Mouse (Mus musculus) neutrophil, adult 59 days (primary cell): ENCODE data around the gene Dnaic2. TPM values are rescaled to one million over a fixed set of nuclear protein-coding genes. Genes with fewer than 3 reads are reported as not detected.

Experiments used
- total RNA-seq, 2 experiments: library from RNA; stranded (reverse); gene quantifications; 1 replicate in 1 of 2; 2 replicates in 1 of 2; pipeline ENCODE4 v1.2.4; 2023

The Dnaic2 gene
- total RNA-seq, result not detected

GRCm38 (mm10) chr11:114726965-114727825 lies at the start of gene Dnaic2:
Gene Dnaic2 (plus strand): TSS chr11:114727408.

GRCm38 (mm10) chr11:114764820-114765818 lies 37.9 kb downstream of the Dnaic2 start, which contains the start of gene Kif19a:
Gene Kif19a (plus strand): TSS chr11:114765388.

DNA sequence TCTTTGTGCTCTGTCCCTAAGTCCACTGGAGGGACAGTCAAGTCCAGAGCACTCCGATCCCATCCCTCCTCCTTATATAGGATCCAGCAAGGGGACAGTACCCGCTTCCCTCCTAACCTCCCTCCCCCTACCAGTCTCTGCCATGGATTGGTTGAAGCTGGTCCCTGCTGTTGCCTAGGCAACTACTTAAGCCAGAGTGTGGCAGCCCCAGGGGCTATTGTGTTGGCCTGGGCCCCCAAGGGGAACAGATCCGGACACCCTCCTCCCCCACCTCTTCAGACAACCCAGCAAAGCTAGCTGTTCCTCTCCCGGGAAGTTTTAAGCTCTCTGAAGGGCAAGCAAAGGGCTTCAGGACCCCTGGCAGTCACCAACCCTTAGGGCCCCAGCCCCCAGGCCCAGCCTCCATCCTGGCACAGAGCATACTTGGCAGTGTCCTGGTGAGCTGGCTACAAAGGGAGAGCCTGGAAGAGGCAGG lies 68.7 kb downstream of the Dnaic2 start, which contains the start of gene Btbd17:
Btbd17 (minus strand) TSS at position 98 of the 475 bp plus-strand sequence.

DNA sequence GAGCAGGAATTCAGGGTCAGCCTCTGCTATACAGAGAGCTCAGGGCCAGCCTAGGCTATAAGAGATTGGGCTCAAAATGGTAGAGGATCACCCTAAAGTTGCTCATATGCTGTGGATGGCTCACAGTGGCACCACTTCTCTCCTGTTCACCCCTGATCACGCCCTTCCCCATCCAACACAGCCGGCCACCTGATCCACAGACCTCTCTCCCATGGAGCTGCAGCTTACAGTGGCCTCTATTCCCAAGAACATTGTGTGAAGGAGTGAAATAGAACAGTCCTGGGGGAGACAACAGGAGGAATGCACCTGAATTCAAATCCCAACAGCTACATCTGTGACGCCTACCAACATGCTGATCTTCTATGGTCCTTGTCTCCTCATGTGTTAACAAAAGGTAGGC lies 71.4 kb downstream of the Dnaic2 start, which contains the start of gene Gpr142:
Gpr142 (plus strand) TSS at position 301 of the 400 bp plus-strand sequence.

Other genes starting within 250 kb of the Dnaic2 start
- gene Rpl38, start 58.9 kb upstream of the Dnaic2 start, total RNA-seq, result 100 to 1,000 TPM; 584 to 704 TPM
- 1 to 10 TPM; 1.2 TPM for gene Ttyh2, start 52.0 kb upstream of the Dnaic2 start, total RNA-seq
- gene Kif19a, start 38.0 kb downstream of the Dnaic2 start, total RNA-seq, result under 1 TPM; 0.49 to 0.67 TPM
- gene Btbd17, start 68.5 kb downstream of the Dnaic2 start, total RNA-seq, result not detected
- not detected for gene Gpr142, start 71.5 kb downstream of the Dnaic2 start, total RNA-seq
- 1 to 10 TPM; 1.6 to 2.2 TPM for gene Gprc5c, start 123.7 kb downstream of the Dnaic2 start, total RNA-seq
- gene Cd300a, start 162.6 kb downstream of the Dnaic2 start, total RNA-seq, result 10 to 100 TPM; 57.0 to 71.4 TPM
- 100 to 1,000 TPM; 129 to 147 TPM for gene Cd300lb, start 207.0 kb downstream of the Dnaic2 start, total RNA-seq
- gene Cd300c, start 241.7 kb downstream of the Dnaic2 start, total RNA-seq, result 1 to 10 TPM; 1.0 to 1.2 TPM